Mouse (Mus musculus): Measurements from ENCODE around the gene Pde12.
"Not testable (repeated sequence)": the region's sequence is repeated elsewhere in the genome, so short reads cannot be mapped to it uniquely, and the experiment has no call there.

Gene Pde12

DNA sequence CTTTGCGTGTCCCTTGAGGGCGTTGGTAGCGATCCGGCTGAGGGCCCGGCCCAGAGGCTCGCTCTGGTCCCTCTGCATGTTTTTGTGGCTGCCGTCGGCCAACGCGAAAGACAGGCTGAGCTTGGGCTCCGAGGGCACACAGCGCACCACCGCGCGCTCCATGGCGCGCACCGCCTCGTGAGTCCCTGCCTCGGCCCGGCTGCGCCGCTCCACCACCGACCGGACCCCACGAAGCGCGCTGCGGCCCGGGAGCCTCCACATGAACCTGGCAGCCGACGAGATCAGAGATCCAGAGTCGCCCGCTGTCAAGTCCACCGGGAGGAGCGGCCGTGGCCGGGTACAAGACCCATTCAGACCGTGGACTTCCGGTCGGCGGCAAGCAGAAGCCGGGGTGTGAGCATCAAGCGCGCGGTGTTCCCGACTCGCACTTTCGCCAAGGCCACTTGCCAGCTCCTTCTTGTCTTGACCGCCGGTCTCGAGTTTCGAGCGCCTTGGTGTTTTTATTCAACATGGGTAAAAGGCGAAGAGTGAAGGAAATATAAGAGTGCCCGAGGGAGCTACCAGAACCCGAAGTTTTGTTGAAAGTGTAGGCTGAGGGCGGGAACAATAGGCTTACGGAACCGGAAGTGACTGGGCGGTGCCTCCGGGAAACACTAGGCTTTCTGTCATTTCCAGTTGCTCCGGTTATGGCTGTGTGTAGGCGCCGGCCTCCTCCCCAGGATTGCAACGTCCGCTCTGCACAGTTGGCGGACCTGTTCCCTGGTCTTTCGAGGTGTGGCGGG, at the start of gene Pde12:
Gene Pde12, minus strand, starts transcription at position 592 of the 782 bp plus-strand sequence.
- peak; percentile 97 for DNase-seq (ENCODE audit: low read depth)

GRCm38 (mm10) chr14:26705246-26705645, 35.6 kb upstream of the Pde12 start:
- peak; percentile 18 for DNase-seq (ENCODE audit: low read depth)

DNA sequence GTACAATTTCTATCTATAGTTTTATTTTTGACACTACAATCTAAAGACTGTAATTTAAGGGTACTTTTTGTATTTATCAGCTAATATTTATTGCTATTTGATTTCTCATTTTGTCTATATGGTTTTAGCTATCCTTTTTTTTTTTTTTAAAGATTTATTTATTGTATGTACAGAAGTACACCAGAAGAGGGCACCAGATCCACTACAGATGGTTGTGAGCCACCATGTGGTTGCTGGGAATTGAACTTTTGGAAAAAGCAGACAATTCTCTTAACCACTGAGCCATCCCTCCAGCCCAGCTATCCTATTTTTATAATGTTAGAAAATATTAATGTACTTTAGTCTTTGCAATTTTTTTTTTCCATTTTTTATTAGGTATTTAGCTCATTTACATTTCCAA, 28.2 kb upstream of the Pde12 start:
- DNase-seq (ENCODE audit: low read depth), result peak; percentile 71

- DNase-seq (ENCODE audit: low read depth), result no peak
Measured at GRCm38 (mm10) chr14:26692974-26693373, 23.3 kb upstream of the Pde12 start, which contains the start of gene Dnah12. Gene Dnah12, plus strand, starts transcription at chr14:26693274.

DNA sequence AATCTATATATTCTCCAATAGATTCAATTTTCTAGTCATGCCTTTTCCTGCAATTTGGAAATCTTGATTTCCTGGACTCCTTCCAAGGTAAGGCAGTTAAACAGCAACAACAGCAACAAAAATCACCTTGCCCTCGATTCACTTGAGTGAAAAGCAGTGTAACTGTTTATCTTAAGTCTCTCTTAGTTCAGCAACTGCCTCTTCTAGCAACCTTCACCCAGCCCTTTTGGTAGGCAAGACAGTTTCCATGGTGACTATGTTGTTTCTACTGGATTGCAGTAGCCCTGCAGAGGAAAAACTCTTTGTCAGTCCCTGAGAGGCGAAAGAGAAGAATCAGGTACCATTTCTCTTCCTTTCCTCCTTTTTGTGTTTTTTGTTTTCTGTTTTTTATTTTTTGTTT, 21.7 kb upstream of the Pde12 start:
- DNase-seq (ENCODE audit: low read depth), result no peak

DNA sequence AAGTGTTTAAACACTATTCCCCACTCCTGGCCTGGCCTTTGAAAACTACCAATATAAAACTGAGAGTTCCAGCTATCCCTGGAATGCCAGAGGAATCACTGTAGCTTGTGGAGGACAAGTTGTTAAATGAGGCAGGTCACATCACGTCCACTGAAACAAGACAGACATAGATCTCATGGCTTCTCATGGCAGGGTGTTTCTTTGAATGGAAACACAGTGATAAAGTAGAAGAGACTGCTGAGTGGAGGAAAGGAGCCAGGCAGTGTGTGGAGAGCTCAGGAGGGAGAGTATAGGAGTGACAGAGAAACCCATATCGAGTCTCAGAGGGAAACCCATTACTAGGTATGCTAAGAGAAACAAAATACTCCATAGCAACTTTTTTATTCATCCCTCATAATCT, 21.0 kb upstream of the Pde12 start:
- no peak for DNase-seq (ENCODE audit: low read depth)

DNA sequence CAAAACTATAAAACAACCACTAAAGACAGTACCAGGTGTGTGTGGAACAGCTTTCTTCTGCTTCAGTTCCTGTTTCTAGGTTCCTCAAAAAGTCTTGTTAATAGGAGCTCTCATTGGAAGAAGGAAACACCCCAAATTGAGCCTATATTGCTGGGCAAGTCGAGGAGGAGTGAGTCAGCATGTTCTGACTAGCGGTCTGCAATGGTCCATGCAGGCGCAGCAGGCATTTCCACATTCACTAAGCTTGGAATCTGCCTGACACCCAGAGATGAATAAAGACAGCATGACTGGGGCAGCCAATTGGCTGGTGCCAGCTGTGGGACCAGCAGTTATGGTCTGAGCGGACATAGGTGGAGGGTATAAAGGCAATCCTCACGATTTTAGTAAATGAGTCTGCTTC, 6.1 kb upstream of the Pde12 start:
- DNase-seq (ENCODE audit: low read depth), result no peak

DNA sequence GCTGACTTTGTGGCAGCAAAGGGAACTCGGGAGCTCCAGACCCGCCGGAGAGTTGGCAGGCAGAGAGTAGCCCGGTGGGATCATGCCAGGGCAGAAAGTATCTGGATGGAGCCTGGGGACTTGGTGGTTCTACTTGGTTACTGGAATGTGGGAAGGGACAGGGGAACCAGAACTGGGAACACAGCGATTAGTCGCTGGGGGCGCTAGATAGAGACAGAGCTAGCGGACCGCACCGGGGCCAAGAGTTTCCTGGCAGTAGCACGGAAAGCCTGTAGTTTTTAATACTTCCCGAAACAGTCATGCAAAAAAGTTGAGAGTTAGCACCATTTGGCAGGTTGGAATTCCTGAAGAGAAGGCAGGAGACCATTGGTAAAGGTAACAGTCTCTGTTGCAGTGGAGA, 5.7 kb upstream of the Pde12 start:
- peak; percentile 35 for DNase-seq (ENCODE audit: low read depth)

- DNase-seq (ENCODE audit: low read depth), result not testable (repeated sequence)
Measured at GRCm38 (mm10) chr14:26674476-26675169, 4.9 kb upstream of the Pde12 start.

DNA sequence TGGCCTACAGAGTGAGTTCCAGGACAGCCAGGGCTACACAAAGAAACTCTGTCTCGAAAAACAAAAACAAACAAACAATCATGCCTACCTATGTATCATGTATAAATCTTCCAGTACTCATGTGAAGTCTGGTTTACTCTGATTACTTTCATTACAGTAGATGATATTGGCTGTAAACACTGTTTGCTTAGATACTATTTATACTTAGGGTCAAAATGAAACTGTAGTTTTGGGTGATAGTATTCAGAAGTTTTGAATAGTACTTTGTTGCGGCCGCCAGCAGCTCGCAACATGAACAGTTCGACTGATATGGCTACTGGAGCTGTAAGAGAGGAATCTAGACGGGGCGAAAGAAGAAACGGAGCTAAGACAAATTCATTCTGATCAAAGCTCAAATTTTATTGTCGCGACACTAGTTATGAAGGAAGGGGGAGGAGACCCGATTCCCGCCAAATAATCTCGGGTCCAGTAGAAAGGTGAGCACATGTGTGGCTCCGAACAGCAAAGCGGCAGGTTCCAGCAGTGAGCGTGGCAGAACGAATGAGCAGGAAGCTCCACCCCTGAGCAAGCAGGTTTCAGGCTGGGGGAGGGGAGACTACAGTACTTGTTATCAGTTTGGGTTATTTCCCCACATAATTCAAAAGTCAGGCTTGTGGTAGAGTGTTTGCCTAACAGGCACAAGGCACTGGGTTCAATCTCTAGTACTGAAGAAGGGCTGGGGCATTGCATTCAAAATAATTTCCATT, 2.4 kb upstream of the Pde12 start:
- peak; percentile 74 for DNase-seq (ENCODE audit: low read depth)

DNA sequence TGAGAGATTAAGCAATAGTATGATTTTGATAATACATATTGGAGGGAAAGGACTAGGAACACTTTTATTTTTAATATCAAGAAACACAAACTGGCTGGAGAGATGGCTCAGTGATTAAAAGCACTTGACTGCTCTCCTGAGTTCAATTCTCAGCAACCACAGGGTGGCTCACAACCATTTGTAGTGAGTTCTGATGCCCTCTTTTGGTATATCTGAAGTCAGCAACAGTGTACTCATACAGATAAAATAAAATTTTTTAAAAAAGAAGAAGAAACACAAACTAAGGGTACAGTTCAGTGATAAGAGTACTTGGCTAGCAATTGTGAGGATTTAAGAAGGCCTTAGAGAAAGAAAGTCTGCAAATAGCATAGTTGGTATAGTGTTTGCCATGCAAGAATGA, 1.3 kb upstream of the Pde12 start:
- DNase-seq (ENCODE audit: low read depth), result peak; percentile 43

- DNase-seq (ENCODE audit: low read depth), result peak; percentile 76
Measured at GRCm38 (mm10) chr14:26668371-26669291, 1.1 kb downstream of the Pde12 start.

DNA sequence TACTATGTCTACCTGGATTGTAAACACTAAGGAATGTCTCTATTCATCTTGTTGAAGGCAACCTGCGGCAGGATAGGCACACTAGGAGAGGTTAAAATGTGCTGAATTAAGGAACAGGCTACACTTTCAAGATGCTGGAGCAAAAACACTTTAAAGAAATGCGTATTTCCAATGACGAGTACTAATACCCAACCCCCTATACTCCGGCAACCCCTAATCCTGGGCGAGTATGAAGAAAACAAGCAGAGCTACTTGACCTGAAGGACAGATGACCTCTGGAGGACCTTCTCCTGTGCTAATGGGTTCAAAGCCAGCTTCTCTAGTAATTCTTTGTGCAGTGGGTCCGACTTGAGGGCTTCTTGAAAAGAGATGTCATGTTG, 1.7 kb downstream of the Pde12 start:
- DNase-seq (ENCODE audit: low read depth), result no peak

DNA sequence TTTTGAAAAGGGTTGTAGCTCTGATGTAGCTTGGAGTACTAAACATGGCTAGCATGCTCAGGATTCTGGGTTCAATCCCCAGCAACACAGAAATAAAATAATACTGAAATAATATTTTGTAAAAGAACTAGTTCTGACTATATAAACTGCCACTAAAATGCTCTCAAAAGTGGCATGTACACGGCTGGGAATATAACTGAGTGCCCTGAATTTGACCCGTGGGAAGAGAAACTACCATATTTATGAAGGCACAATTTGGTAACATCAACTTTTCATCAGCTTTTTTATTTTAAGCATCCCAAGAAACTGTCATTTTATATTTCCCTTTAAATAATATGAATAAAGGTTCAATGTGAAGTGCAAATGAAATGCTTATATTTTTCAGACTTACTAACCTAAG, 5.8 kb downstream of the Pde12 start:
- DNase-seq (ENCODE audit: low read depth), result peak; percentile 4

DNA sequence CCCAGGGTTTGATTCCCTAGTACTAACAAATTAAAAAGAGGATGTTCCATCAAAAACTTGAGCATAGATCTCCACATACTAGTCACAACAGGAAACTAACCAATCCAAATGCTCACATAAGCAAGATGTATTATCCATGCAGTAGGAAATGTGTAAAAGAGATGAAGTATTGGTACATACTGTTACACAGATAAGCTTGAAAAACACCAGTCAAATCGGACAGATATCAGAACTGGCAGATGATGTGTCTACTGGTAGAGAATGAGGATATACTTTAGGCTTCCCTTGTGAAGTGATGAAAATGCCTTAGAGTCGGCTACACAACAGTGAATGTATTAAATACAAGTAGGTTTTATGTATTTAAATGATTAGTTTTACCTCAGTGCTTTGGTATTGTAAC, 7.2 kb downstream of the Pde12 start:
- no peak for DNase-seq (ENCODE audit: low read depth)

GRCm38 (mm10) chr14:26662016-26662415, 7.7 kb downstream of the Pde12 start:
- DNase-seq (ENCODE audit: low read depth), result no peak

DNA sequence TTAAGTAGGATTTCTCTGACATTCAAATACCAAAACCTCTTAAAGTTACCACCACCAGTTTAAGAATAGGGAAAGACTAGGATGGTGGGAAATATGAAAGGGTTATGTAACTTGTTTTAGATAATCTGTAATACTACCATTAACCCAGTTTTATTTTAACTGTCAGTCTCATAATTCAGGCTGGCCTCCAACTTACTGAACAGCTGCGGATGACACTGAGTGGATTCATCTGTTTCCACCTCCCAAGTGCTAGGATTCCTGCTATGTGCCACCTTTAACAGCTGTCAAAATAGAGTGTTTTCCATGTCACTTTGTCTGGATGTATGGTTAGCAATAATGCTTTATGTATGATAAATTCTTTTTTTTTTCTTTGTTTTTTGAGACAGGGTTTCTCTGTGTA, 9.4 kb downstream of the Pde12 start:
- DNase-seq (ENCODE audit: low read depth), result no peak

DNA sequence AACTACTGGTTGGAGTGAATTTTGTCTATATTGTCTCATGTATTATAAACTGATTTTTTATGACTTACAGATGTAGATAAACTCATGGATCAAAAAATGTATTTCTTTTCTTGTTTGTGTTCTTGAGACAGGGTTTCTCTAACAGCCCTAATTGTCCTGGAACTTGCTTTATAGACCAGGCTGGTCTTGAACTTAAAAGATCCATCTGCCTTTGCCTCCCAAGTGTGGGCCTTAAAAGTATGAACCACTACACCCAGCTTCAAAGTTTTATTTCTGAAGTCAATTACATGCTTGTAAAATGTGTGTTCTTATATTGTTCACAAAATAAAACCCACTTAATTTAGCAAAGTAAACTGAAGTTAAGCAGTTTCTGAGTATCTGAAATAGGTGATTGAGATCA, 11.5 kb downstream of the Pde12 start:
- DNase-seq (ENCODE audit: low read depth), result no peak

- DNase-seq (ENCODE audit: low read depth), result peak; percentile 78
Measured at GRCm38 (mm10) chr14:26651901-26652300, 17.8 kb downstream of the Pde12 start.

GRCm38 (mm10) chr14:26647811-26648210, 21.9 kb downstream of the Pde12 start:
- DNase-seq (ENCODE audit: low read depth), result peak; percentile 12

GRCm38 (mm10) chr14:26645989-26646650, 23.6 kb downstream of the Pde12 start:
- DNase-seq (ENCODE audit: low read depth), result no peak

All from induced T-regulatory cell, adult 2 months (primary cell).